Mouse (Mus musculus): ENCODE data around the gene Adh7. TPM values are rescaled to one million over a fixed set of nuclear protein-coding genes. Genes with fewer than 3 reads are reported as not detected.

Gene Adh7
- polyA plus RNA-seq, 1 experiment from 2014 or later = 5.2 TPM

DNA sequence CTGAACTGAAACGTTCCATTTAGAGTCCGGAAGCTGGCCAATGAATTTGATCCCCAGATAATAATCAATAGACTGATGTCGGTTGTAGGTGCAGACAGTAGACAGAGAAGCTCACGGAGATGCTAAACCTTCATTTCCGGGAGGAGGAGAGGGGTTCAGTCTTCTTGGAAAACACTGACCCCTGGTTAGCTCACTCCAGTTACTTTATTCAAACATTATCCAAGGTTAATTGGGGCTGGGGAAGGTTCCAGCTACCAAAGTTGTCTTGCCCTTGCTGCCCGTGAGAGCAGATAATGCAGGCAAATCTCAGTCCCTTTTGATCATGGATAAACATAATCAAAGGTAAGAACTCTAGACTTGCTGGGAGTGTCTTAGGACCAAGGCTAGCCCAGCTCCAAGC, 33.6 kb downstream of the Adh7 start:
- 82% methylated on average over 6 of the region's 6 CpGs for WGBS
- Histone ChIP-seq H3K27me3 (replicated peaks; ENCODE audit: control insufficient read depth, insufficient read depth, low read length) (no peaks in the 10 kb centered on the region), H3K9me3 (ENCODE audit: control insufficient read depth, low read length) (no peaks in the 10 kb centered on the region), H3K9ac (ENCODE audit: low read depth, low read length) (no peak overlapping the region), H3K4me3 (ENCODE audit: low read depth, low read length) (no peak overlapping the region), H3K4me1 (ENCODE audit: control insufficient read depth, insufficient read depth, low read length) (no peaks in the 10 kb centered on the region), H3K4me2 (ENCODE audit: low read depth, low read length) (no peak overlapping the region), H3K27ac (replicated peaks; ENCODE audit: low read depth, low read length) (no peak overlapping the region), H3K36me3 (ENCODE audit: control insufficient read depth, insufficient read depth, low read length) (no peaks in the 10 kb centered on the region)
- DNase-seq (ENCODE audit: low spot score) (no peak), ATAC-seq (ENCODE audit: low read depth) (no peak)

DNA sequence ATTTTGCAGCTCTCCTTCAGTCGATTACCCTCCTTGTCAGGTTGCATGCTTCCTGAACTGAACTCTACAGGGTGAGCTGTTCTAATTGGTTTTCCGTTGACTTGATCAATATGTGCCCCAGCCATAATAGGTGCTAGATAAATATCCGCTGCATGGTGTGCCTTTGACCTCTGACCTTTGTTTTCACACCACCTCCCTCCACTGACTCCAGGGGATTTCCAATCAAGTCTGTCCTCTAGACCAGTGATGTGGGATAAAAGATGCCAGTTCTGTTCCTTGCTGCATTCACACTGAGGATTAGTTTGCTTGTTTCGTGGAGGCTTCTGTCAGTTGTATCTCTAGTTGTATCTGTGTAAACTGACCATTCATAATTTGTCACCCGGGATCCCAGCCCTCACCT, 36.6 kb downstream of the Adh7 start:
- Histone ChIP-seq H3K27me3 (replicated peaks; ENCODE audit: control insufficient read depth, insufficient read depth, low read length) (no peaks in the 10 kb centered on the region), H3K36me3 (ENCODE audit: control insufficient read depth, insufficient read depth, low read length) (no peaks in the 10 kb centered on the region), H3K4me3 (ENCODE audit: low read depth, low read length) (no peak overlapping the region), H3K4me2 (ENCODE audit: low read depth, low read length) (no peak overlapping the region), H3K9me3 (ENCODE audit: control insufficient read depth, low read length) (no peaks in the 10 kb centered on the region), H3K9ac (ENCODE audit: low read depth, low read length) (no peak overlapping the region), H3K27ac (replicated peaks; ENCODE audit: low read depth, low read length) (no peak overlapping the region), H3K4me1 (ENCODE audit: control insufficient read depth, insufficient read depth, low read length) (no peaks in the 10 kb centered on the region)
- 57% methylated on average over 5 of the region's 5 CpGs for WGBS
- ATAC-seq (ENCODE audit: low read depth) (no peak), DNase-seq (ENCODE audit: low spot score) (no peak)

- DNase-seq (ENCODE audit: low spot score) (no peak), ATAC-seq (ENCODE audit: low read depth) (no peak)
- no peak overlapping the region for H3K4me2 ChIP-seq (ENCODE audit: low read depth, low read length)
- H3K4me1 ChIP-seq (ENCODE audit: control insufficient read depth, insufficient read depth, low read length) = no peaks in the 10 kb centered on the region
- no peak overlapping the region for H3K4me3 ChIP-seq (ENCODE audit: low read depth, low read length)
- H3K27ac ChIP-seq (replicated peaks; ENCODE audit: low read depth, low read length) = no peak overlapping the region
- no peaks in the 10 kb centered on the region for H3K9me3 ChIP-seq (ENCODE audit: control insufficient read depth, low read length)
- no peaks in the 10 kb centered on the region for H3K27me3 ChIP-seq (replicated peaks; ENCODE audit: control insufficient read depth, insufficient read depth, low read length)
- 71% methylated on average over 3 of the region's 3 CpGs for WGBS
- H3K9ac ChIP-seq (ENCODE audit: low read depth, low read length) = no peak overlapping the region
- H3K36me3 ChIP-seq (ENCODE audit: control insufficient read depth, insufficient read depth, low read length) = no peaks in the 10 kb centered on the region
Measured at GRCm38 (mm10) chr3:138255366-138255765, 37.8 kb downstream of the Adh7 start.

DNA sequence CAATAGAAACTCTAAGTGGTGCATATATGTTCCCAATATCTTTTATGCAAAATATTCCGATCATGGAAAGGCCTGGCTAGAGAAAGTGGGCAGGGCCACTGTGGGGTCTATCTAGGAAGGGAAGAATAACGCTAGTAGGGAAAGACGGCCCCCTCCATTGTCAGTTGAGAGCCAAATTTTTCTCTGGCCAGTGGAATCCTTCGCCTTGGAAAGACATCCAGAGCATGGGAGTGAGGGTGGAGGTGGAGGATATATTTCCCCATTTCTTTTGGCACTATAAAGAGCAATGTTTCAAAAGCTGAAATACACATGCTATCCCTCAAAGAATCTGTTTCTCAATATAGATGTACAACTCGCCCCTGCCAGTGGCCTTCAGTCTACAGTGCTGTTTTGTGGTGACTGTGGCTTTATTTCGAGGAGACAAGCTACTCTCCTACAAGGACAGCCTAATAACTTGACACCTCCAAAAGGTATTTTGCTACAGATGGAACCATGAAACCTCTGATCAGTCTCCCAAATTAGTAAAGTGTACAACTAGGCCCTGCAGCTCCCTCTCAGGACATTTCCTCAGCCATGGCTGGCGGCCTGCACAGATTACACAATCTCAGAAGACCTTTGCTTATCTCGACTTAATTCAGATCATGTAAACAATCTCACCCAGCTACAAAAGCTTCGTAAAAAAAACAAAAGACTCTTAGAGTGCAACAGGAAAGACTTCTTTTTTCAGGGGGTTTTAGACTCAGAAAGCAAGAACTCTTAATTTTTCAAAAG, 38.4 kb downstream of the Adh7 start:
- H3K4me1 ChIP-seq (ENCODE audit: control insufficient read depth, insufficient read depth, low read length) = no peaks in the 10 kb centered on the region
- H3K36me3 ChIP-seq (ENCODE audit: control insufficient read depth, insufficient read depth, low read length) = no peaks in the 10 kb centered on the region
- no peaks in the 10 kb centered on the region for H3K27me3 ChIP-seq (replicated peaks; ENCODE audit: control insufficient read depth, insufficient read depth, low read length)
- H3K9me3 ChIP-seq (ENCODE audit: control insufficient read depth, low read length) = no peaks in the 10 kb centered on the region
- ATAC-seq (ENCODE audit: low read depth) = no peak
- DNase-seq (ENCODE audit: low spot score) = no peak
- WGBS = 78% methylated on average over 9 of the region's 9 CpGs
- H3K4me2 ChIP-seq (ENCODE audit: low read depth, low read length) = no peak overlapping the region
- H3K9ac ChIP-seq (ENCODE audit: low read depth, low read length) = no peak overlapping the region
- H3K27ac ChIP-seq (replicated peaks; ENCODE audit: low read depth, low read length) = no peak overlapping the region
- H3K4me3 ChIP-seq (ENCODE audit: low read depth, low read length) = no peak overlapping the region

DNA sequence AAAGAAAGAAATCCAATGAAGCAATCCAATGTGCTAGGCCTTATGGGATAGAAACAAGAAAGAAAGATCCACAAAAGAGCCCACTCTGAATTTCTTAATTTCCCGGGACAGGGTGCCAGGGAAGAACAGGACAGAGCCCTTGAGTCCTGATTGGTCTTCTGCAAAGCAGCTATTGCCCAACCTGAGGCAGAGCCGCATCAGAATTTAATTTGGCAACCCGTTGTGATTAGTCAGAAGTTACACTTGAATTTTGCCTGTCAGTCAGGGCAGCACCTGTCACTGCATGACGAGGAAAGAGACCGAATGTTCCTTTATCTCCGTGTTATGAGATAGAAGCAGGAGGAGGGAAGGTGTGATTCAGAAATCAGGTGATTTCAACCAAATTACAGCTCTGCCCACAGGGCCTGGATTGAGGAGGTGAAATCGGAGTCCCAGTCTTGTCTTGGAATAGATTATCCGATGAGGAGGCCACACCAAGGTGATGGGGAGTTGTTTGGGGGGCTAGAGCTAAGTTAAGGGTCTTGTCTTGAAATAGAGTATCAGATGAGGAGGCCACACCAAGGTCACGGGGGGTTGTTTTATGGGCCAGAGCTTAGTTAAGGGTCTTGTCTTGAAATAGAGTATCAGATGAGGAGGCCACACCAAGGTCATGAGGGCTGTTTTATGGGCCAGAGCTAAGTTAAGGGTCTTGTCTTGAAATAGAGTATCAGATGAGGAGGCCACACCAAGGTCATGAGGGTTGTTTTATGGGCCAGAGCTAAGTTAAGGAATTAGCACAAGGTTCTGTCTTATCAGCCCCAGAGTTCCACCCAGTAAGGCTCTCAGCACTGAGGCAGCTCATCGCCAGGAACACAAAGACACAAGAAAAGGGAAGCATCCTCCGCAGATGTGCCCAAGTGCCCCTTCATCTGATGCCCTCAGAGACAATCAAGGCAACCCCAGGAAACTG, 43.4 kb downstream of the Adh7 start, which contains the start of gene Adh1:
Gene Adh1, plus strand, starts transcription at position 271 of the 949 bp plus-strand sequence.
- no peak for ATAC-seq (ENCODE audit: low read depth)

GRCm38 (mm10) chr3:138262568-138262967, 45.0 kb downstream of the Adh7 start:
- DNase-seq (ENCODE audit: low spot score) = no peak
- no peak for ATAC-seq (ENCODE audit: low read depth)
- Histone ChIP-seq H3K4me2 (ENCODE audit: low read depth, low read length) (no peak overlapping the region), H3K4me1 (ENCODE audit: control insufficient read depth, insufficient read depth, low read length) (0 out of 2 replicates have a peak, but pooled peaks cover 4% of the 10 kb centered on the region), H3K9me3 (ENCODE audit: control insufficient read depth, low read length) (no peaks in the 10 kb centered on the region), H3K36me3 (ENCODE audit: control insufficient read depth, insufficient read depth, low read length) (no peaks in the 10 kb centered on the region), H3K9ac (ENCODE audit: low read depth, low read length) (no peak overlapping the region), H3K27me3 (replicated peaks; ENCODE audit: control insufficient read depth, insufficient read depth, low read length) (no peaks in the 10 kb centered on the region), H3K4me3 (ENCODE audit: low read depth, low read length) (no peak overlapping the region), H3K27ac (replicated peaks; ENCODE audit: low read depth, low read length) (no peak overlapping the region)
- WGBS = 65% methylated on average over 4 of the region's 4 CpGs

More for the DNA sequence above, 43.4 kb downstream of the Adh7 start, which contains the start of gene Adh1:
- H3K27ac ChIP-seq (replicated peaks; ENCODE audit: low read depth, low read length) = no peak within 1 kb of the TSS
- 0 out of 2 replicates have a peak, but pooled peaks cover 4% of the 10 kb centered on the region for H3K4me1 ChIP-seq (ENCODE audit: control insufficient read depth, insufficient read depth, low read length)
- no peak within 1 kb of the TSS for H3K4me2 ChIP-seq (ENCODE audit: low read depth, low read length)
- no peak within 1 kb of the TSS for H3K4me3 ChIP-seq (ENCODE audit: low read depth, low read length)
- H3K27me3 ChIP-seq (replicated peaks; ENCODE audit: control insufficient read depth, insufficient read depth, low read length) = no peaks in the 10 kb centered on the region
- no peaks in the 10 kb centered on the region for H3K36me3 ChIP-seq (ENCODE audit: control insufficient read depth, insufficient read depth, low read length)
- no peak within 1 kb of the TSS for H3K9ac ChIP-seq (ENCODE audit: low read depth, low read length)
- 87% methylated on average over 11 of the region's 11 CpGs for WGBS
- no peaks in the 10 kb centered on the region for H3K9me3 ChIP-seq (ENCODE audit: control insufficient read depth, low read length)
- no peak for DNase-seq (ENCODE audit: low spot score)

DNA sequence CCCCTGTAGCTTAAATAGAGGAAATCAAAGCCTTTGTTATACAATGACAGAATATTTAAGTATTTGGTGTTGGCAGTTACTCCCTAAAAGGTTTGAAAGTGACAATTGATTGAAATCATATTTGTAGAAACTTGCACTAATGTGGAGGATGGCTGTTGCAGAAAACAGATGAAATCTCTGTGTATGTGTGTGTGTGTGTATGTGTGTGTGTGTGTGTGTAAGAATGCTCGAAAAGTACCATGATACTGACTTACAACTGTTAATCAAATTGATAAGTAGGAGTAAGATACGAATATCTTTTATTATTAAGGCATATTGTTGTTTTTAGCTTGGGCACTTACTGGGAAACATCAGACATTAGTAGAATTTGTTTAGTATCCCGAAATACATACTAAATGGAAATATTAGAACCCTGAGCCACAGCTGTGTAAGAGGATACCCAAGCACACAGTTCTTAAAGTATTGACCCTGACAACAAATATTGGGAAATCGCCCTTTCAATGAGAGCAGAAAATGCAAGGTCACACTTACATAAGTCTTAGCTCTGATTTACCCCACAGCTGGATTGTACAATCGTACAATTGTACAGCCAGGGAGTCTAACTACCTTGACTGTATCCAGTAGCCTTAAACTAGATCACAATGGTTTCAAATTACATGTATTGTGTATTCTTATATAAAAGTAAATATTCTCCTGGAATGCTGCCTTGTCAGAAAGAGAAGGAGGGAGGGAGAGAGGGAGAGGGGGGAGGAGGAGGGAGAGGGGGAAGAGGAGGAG, 45.8 kb downstream of the Adh7 start:
- H3K27me3 ChIP-seq (replicated peaks; ENCODE audit: control insufficient read depth, insufficient read depth, low read length) = no peaks in the 10 kb centered on the region
- DNase-seq (ENCODE audit: low spot score) (peak; percentile 44), ATAC-seq (ENCODE audit: low read depth) (peak; percentile 41; the same call in 1 of the 2 replicates)
- no peak overlapping the region for H3K4me3 ChIP-seq (ENCODE audit: low read depth, low read length)
- no peaks in the 10 kb centered on the region for H3K9me3 ChIP-seq (ENCODE audit: control insufficient read depth, low read length)
- 51% methylated on average over 5 of the region's 5 CpGs for WGBS
- H3K27ac ChIP-seq (replicated peaks; ENCODE audit: low read depth, low read length) = no peak overlapping the region
- H3K9ac ChIP-seq (ENCODE audit: low read depth, low read length) = no peak overlapping the region
- H3K4me2 ChIP-seq (ENCODE audit: low read depth, low read length) = no peak overlapping the region
- H3K4me1 ChIP-seq (ENCODE audit: control insufficient read depth, insufficient read depth, low read length) = 0 out of 2 replicates have a peak, but pooled peaks cover 4% of the 10 kb centered on the region
- no peaks in the 10 kb centered on the region for H3K36me3 ChIP-seq (ENCODE audit: control insufficient read depth, insufficient read depth, low read length)

- no peak overlapping the region for H3K4me3 ChIP-seq (ENCODE audit: low read depth, low read length)
- DNase-seq (ENCODE audit: low spot score) (peak; percentile 59), ATAC-seq (ENCODE audit: low read depth) (no peak)
- H3K4me1 ChIP-seq (ENCODE audit: control insufficient read depth, insufficient read depth, low read length) = 0 out of 2 replicates have a peak, but pooled peaks cover 4% of the 10 kb centered on the region
- no peaks in the 10 kb centered on the region for H3K36me3 ChIP-seq (ENCODE audit: control insufficient read depth, insufficient read depth, low read length)
- no peaks in the 10 kb centered on the region for H3K27me3 ChIP-seq (replicated peaks; ENCODE audit: control insufficient read depth, insufficient read depth, low read length)
- H3K9me3 ChIP-seq (ENCODE audit: control insufficient read depth, low read length) = no peaks in the 10 kb centered on the region
- 55% methylated on average over 3 of the region's 3 CpGs for WGBS
- H3K4me2 ChIP-seq (ENCODE audit: low read depth, low read length) = no peak overlapping the region
- H3K27ac ChIP-seq (replicated peaks; ENCODE audit: low read depth, low read length) = no peak overlapping the region
- H3K9ac ChIP-seq (ENCODE audit: low read depth, low read length) = no peak overlapping the region
Measured at GRCm38 (mm10) chr3:138264648-138265047, 47.1 kb downstream of the Adh7 start.

Data from embryonic facial prominence, embryonic 14.5 days (tissue).